Mouse (Mus musculus) C2C12 (cell line): ENCODE measurements around the gene Dok5.

ENCODE experiments used
- CEBPB ChIP-seq: IDR thresholded peaks from one replicate; pipeline ENCODE4 v1.6.1; 2011; ENCODE audit warnings: low read depth, mild to moderate bottlenecking, control low read depth, moderate library complexity
- CTCF ChIP-seq: IDR thresholded peaks from one replicate; pipeline ENCODE4 v1.5.1; 2011; ENCODE audit not compliant: control insufficient read depth, insufficient read depth, insufficient read length
- FOSL1 ChIP-seq: IDR thresholded peaks from one replicate; pipeline ENCODE4 v1.8.0; 2011; ENCODE audit warnings: mild to moderate bottlenecking, low read length; ENCODE audit not compliant: poor library complexity, insufficient read depth, severe bottlenecking
- MAX ChIP-seq: IDR thresholded peaks from one replicate; pipeline ENCODE4 v1.6.1; 2011; ENCODE audit warnings: mild to moderate bottlenecking, control low read depth
- MYOD1 ChIP-seq: IDR thresholded peaks from one replicate; pipeline ENCODE4 v1.6.1; 2011; ENCODE audit warnings: low read depth; ENCODE audit not compliant: control insufficient read depth, insufficient read length
- MYOG ChIP-seq: IDR thresholded peaks from one replicate; pipeline ENCODE4 v1.6.1; 2011; ENCODE audit not compliant: control insufficient read depth, insufficient read length; ENCODE audit errors: extremely low read depth
- USF1 ChIP-seq: IDR thresholded peaks from one replicate; pipeline ENCODE4 v1.6.1; 2011; ENCODE audit warnings: low read depth, mild to moderate bottlenecking, control low read depth, moderate library complexity

DNA sequence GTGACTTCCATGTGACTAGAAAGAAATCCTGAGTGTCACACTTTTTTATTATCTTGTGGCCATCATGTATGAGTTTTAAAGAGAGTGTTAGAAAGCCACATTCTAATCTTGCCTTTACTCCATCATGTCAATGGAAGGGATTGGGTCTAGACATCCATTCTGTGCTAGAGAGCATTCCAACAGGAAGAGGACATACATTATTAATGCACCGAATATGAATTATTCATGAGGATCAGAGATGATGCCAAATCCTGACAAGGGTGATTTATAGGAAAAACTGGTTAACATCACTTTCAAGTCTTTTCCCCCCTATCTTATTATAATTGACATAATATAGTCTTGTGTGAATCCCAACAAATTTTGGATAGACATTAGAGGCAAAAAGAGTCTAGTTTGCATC is 2.1 kb downstream of the Dok5 start:
- TF ChIP-seq MYOD1 (no peak), CTCF (no peak), USF1 (no peak), MAX (no peak), FOSL1 (no peak), MYOG (no peak), CEBPB (no peak)
